Mouse (Mus musculus): ENCODE data around the gene Fam166b.

Gene Fam166b

DNA sequence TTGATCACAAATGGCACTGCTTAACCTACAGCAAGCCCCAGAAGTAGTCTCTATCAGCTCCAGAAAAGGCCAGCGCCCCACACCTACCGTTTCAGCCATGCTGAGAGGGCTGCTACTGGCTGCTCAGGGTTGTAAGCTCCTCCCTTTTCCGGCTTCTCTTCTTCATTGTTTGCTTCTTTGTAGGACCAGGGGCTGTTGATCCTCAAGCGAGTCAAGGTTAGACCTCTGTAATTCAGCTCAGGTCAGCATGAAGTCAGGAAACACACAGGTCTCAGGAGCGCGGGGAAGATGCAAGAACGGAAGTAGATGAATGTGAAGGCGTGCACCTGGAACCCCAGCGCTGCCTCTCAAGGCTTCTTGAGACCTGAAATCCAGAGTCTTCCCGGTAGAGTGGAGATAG lies 24.2 kb downstream of the Fam166b start:
- no peak for DNase-seq (ENCODE audit: low spot score)

DNA sequence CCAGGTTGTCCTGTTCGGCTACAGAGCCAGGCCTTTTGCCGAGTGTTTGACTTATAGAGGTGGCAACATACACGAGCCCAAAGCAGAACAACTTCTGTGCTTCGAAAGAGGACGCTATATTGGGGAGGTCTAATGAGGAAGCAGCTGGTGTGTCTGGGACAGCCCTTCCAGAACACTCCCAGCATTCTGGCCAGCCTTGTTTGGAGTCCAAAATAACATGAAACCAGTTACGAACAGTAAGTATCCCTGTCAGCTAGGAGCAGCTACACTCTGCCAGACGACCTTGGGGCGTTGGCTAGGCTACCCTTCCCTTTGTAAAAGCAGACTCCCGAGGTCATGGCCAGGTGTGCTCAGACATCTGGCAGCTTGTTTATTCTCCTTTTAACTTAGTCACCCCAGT lies 26.7 kb downstream of the Fam166b start:
- no peak for DNase-seq (ENCODE audit: low spot score)

DNA sequence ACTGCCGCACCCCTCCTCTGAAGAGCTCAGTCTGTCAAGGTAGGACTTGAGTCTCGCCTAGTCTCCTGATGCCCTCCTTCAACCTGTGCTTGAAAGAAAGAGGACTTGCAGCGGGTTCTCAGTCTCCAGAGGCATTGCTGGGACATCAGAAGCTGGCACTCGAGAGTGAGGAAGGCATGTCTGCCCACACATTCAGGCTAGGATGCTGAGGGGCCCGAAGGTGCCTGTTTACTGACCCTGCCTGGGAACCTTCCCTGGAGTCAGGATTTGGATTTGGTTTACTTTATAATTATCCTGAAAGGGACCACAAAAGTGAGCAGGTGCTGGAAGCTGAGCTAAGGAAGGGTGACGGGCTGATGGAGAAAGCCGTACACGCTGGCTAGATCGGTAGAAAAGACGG lies 27.4 kb downstream of the Fam166b start:
- DNase-seq (ENCODE audit: low spot score), result no peak

DNA sequence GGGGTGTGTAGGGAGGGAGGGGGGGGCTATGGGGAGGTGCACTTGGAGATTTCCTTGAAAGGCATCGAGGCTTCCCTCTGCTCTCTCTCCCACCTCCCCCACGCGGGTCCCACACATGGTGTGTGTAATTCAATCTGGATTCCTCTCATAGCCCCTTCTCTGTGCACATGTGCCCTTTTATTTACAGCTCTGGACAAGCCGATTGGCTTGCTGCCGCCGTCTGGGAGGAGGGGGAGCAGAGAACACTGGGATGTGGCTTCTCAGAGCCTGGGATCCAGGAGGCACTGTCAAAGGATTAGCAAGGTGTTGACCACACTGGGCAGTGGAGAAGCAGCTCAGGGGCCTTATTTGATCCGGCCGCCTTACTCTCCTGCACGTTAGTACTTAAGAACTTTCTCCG lies 28.0 kb downstream of the Fam166b start:
- DNase-seq (ENCODE audit: low spot score), result no peak

DNA sequence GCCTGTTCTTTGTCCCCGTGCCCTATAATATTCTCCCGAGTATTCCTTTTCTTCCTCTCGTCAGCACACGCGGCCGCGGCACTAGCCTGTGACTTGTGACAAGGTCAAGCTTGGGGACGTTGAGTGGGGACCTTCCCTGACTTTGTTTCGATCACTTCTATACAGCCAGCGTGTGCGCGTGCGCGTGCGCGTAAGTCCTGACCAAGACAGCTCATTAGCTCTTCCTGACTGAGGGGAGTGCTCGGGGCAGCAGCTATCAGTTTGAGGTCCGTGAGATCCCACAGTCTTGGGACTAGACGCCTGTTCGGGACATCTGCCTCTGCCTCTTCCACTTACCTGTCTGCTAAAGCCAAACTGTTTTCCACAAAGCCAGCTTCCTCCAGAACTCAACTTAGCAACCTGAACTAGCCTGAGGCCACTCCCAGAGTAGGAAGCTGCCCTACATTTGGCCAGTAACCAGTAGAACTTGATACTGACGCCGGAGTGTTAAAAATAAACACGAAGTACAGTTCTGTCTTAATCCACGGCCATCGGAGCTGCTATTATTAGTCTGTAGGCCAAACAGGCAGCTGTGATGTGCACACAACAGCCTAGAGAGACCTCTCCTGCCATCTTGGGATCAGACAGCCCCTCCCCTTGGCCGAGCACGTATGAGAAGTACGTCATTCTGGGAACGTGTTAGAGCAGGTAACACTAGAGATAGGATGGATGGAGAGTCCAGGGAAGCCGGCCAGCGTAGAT lies 29.4 kb downstream of the Fam166b start:
- DNase-seq (ENCODE audit: low spot score), result no peak

DNA sequence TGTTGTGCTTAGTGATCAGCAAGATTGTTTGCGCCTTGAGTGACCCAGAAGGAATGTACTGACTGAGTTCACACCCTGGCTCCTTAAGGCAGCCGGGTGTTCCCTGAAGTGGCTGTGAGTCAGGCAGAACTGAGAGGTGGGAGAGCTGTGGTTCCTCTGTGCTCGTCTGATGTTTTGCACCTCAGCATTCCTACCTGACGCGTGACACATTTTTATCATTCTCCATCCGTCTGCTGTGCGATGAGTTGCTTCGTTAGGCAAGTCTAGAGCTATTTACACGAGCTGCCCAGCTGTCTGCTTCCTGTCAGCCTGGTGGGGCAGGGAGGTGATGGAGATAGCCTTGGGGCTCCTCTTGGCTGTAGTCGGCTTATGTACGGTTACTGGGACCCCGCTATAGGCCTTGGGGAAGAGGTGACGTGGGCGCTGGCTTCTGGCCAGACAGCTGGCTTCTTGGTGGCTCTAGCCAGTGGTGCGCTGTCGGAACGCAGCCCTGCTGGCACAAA lies 30.1 kb downstream of the Fam166b start:
- DNase-seq (ENCODE audit: low spot score), result no peak

DNA sequence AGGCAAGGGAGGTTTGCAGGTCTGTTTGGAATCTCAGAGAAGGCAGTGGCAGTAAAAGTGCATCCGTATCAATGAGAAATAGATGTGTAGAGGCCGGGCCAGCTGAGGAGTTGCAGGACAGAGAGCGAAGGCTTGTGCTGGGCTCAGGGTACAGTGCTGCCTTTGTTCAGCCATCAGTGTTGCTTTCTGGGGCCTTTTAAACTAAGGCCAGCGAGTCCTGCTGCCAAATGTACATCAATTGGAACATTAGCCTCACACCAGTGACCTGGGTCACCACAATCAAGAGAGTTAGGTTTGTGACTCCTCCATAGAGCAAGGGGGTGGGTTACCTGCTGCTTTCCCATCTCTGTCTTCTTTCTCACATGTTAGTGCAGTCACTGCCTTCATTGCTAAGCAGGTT lies 30.9 kb downstream of the Fam166b start:
- DNase-seq (ENCODE audit: low spot score), result no peak

DNA sequence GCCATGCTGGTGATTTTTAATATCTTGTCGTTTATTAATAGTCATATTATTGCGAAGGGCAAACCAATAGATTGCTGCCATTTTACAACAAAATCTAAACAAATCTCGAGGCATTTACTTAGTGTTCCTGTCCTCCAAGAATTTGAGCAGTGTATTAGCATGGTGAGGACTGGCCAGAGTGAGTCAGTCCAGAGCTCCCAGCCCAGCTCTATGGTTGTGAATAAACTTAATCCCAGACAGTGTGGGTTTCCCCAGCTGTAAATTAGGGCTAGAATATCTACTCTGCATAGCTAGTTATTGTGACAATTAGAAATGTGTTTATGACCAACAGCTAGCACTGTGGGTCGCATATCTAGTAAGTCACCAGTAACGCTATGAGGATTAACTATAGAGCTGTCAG lies 32.6 kb downstream of the Fam166b start:
- DNase-seq (ENCODE audit: low spot score), result no peak

DNA sequence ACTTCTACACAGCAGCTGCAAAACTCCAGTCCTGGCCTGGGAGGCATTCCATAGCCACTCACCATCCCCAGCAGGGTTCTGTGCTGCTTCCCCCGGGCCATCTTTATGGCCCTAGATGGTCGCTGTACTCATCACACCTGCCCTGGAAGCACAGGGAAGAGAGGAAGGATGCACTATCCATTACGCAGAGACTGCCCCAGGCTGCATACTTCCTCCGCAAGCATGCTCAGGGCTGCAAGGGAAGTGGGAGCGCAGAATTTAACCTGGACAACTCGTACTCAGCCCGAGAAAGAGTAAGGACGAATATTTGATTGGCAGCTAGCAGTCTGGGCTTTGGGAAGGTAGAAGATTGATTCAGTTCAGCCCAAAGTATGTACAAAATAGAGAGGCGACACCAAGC lies 33.1 kb downstream of the Fam166b start:
- no peak for DNase-seq (ENCODE audit: low spot score)

DNA sequence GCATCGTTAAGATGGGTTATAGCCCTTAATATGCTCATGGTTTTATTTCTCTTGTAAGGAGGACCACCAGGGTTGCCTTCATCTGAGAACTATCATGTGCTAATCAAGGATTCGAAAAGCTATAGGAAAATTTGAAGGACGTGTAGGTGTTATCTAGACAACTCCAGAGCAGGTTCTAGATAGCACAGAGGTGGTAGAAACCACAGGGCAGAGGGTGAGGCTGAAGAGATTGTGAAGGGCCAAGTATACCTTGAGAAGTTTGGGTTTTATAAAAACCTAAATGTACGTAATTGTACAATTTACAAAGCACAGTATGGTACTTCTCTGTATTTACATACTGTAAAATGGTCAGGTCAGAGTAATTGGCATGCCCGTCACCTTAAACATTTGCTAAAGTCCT lies 33.8 kb downstream of the Fam166b start:
- no peak for DNase-seq (ENCODE audit: low spot score)

DNA sequence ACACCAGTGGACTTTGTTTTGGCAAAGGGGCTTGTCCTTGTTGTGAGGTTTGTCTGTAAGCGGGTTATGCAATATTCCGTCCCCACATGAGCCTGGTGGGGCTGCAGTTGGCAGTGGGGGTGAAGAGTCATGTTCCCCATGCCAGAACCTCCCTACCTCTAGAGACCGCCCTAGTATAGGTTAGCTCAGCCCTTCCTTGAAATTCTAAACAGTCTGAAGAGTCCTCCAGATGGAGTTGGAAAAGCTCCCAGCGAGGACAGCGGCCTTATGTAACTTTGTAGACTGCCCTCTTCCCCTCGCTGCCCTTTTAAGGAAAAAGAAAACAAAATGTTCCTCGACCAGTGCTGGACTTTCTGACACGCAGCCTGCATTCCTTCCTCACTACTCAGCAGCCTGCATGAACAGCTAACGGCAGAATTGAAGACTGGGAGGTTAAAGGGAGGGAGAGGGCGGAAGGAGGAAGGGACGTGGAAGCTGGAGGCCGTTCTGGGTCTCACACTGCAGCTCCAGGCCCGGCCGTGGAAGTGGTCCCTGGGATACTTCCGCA lies 34.5 kb downstream of the Fam166b start:
- DNase-seq (ENCODE audit: low spot score), result no peak

DNA sequence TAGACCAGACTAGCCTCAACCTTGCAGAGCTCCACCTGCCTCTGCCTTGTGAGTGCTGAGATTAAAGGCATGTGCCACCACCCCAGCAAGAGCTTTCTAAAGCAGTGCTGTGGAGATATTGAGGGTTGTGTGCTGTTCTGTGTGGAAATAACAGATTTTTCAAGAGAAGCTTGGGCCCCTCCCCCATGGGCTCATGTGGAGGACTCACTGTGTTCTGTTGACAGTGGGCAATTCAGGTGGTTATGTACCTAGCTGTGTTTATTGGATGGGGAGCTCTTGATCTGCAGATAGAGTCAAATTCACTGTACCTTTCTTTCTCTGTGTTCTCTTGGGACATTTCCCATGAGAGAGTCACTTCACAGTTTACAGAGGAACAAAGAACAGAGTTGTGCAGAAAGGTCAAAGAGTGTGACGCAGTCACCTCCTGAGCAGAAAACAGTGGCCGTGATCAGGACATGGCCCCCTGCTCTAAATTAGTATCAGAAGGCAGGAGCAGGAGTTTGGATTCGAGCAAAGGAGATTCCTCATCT lies 37.3 kb downstream of the Fam166b start:
- no peak for DNase-seq (ENCODE audit: low spot score)

DNA sequence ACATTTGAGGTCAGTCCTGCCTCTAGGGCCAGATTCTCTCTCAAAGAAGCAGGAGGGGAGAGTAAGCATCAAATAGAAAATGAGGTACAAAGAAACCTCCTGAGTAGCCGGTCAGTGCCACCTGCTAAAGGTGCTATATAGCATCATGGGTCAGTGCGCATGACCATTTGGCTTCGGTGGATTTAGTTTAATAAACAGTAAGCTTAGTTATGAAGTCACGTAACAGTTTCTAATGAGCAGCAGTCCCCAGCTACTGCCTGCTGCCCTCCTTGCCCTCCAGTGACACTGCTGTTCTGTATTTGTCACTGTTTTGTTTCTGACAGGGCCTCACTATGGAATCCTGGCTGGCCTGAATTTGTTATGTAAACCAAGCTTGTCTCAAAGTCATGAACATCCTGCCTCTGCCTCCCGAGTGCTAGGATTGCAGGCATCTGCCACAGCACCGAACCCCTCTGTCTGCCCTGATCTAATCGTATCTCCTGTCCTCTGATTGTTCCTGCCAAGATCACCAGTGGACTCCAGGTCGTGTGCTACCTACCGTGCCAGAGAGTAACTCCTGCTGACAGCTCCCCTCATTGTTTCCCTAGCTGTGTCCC lies 39.0 kb downstream of the Fam166b start:
- DNase-seq (ENCODE audit: low spot score), result no peak

DNA sequence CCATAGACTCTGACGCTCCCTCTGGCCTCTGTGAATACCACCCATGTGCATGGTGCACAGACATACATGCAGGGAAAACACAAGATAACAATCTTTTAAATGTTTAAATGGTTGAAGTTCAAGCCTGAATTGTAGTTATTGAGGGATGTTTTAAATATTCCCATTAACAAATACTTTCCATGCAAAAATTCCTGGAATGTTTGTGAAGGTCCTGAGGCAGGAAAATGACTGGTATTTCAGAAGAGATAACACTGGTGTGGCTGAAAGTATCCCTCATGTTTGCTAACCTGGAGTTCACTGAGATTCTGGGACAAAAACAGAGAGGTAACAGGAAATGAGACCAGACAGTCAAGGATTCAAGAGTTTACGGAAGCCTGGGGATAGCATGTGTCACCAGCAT lies 39.5 kb downstream of the Fam166b start:
- no peak for DNase-seq (ENCODE audit: low spot score)

DNA sequence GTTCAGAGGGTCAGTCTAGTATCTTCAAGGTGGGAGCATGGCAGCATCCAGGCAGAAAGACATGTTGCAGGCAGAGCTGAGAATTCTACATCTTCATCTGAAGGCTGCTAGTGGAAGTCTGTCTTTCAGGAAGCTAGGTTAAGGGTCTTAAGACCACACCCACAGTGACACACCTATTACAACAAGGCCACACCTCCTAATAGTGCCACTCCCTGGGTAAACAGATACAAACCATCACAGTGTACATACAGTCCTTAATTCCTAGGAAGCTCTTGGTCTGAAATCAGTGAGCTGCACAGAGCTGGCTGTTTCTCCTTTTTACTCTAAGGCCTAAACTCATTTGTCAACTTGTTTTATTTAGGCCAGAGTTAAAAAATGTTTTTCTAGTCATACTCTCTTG lies 42.0 kb downstream of the Fam166b start:
- no peak for DNase-seq (ENCODE audit: low spot score)

DNA sequence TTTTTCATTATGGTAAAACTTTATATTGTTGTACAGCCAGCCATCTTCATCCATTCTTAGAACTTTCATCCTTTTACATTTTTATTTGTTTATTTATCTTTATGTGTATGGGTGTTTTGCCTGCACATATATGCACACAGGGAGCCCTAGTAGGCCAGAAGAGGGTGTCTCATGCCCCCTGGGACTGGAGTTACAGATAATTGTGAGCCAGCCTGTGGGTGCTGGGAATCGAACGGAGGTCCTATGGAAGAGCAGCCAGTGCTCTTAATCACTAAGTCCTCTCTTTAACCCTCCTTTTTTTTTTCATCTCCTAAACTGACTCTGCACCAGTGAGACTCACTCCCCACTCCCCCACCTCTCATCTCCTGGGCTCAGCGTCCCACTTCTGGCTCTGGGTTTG lies 44.4 kb downstream of the Fam166b start:
- DNase-seq (ENCODE audit: low spot score), result no peak

DNA sequence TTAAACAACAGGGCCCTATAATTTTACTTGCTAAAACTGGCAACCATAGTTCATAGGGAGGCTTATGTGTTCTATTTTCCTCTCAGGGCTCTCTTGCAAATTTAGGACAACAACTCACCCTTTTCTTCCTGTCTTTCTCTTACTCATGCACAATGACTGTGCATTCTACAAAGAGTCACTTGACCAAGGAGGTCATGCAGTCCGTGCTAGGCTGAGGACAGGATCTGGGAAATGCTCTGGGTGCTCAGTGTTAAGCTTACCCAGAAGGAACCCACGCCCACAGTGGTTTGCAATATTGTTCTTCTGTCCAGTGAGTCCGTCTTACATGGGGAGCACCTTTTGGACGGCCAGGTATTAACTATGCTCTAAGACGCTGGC lies 44.9 kb downstream of the Fam166b start:
- DNase-seq (ENCODE audit: low spot score), result no peak

DNA sequence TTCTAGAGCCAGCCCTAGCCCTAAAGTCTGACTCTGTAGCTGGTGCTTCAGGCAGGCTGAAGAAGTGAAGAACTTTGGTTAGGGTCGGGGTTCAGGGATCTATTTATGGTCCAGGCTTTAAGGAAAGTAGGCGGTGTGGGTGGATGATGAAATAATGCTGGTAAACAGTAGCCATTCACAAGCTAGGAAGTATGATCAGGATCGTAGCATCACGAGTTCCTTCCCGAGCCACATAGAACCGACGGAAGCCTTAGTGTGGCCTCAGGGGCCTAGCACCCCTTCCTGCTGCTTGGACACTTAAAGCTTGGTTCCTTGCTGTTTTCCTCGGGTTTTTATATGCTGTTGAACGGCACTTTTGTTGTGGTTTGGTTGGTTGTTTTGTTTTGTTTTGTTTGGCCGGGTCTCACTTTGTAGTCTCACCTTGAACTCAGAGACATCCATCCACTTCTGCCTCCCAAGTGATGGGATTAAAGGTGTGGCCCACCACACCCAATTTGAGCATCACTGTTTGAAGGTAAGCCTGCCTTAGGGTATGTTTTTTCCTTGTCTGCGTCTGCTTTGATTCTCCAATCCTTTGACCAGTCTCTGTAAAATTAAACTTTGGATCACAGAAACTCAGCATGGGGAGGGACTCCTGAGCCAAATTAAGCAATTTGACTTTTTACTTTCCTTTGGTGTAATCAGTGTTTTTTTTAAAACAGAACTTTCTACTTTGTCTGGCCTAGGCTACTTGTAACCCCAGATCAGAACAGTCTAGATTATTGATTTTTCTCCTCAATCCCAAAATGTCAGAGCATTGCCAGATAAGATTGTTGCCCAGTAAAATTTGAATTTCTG lies 45.5 kb downstream of the Fam166b start:
- no peak for DNase-seq (ENCODE audit: low spot score)

DNA sequence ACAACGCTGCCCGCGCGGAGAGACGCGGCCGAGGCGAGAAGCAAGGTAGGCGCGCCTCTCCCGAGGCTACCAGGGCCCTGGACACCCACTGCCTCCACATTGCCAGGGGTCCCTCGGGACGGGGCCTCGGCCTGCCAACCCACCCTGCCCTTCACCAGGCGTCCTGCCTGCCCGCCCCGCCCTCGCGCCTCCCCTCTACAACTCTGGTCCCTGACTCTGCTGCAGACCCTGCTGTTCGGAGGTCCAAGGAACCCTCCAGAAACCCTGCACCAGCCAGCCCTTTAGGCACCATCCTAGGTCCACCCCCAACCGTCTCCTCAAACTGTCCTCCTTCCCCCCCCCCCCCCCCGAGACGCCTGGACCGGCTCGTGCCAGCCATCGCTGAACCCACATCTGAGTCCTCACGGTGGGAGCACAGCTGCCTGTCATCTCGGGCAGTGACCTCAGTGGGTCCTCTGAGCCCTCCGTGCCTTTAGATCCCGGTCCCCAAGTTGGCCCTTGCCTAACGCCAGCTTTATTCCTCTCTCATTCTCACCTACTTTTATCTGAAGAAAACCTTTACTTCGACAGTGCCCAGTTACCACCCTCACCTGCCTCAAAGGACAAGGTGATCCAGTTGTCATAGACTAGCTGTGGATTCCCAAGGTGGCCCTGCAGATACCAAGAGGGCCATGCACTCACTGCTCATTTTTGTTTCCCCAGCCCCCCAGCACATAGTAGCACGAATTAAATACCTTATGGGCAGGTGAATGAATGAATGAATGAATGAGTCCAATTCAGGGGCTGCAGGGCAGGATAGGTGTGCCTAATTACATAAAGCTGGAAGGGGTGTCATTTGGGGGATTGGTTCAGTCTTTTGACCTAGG lies 46.5 kb downstream of the Fam166b start:
- no peak for DNase-seq (ENCODE audit: low spot score)

DNA sequence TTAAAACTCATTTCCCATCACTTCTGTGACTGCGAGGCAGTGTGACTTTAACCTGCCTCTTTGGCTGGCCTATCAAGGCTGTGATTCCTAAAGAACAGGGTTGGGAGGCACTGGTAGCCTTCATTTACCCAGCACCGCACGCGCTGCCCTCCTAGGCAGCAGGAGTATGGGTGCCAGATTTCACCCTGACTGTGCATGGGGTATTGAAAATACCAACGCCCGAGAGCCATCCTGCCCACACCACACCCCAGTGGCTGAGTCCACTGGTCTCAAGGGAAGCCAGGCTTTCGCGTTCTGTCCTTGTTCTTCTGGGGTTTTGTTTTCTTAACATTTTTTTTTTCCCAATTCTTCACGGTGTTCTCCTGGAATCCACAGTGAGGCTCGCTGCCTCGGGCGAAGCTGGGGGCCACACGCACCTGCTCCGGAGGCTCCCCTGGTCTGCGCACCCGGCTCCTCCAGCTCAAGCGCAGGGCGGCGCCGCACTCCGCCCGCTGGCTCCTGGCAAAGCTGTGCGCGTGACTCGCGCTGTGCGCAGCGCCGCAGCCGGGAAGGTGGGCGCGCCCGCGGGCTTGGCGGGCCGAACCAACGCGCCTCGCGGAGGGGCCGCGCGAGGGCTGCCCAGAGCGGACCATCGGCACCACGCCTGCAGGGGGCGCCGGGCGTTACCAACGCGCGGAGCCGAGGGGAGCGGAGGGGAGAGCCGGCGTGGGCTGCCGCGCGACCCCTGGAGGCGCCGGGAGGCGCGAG lies 47.4 kb downstream of the Fam166b start, which contains the start of gene Rusc2:
Gene Rusc2 (plus strand): TSS at position 572 of the 747 bp plus-strand sequence.
- DNase-seq (ENCODE audit: low spot score), result peak; percentile 96

DNA sequence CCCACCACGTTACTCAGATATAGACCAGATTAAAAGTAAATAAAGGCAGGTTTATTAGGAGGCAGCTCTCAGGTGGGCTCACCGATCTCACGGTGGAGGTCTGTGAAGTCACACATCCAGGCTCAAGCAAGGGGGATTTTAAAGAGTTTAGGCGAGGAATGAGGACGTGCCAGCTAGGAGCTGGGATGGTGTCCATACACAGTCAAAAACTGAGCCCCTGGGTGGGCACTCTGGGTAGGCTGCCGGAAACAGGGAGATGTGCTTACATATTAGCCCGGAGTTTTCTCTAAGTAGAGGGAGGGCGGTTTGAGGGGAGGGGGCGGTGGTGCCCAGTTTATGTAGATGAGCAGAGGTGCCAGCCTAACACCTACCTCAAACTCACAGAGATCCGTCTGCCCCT lies 48.0 kb downstream of the Fam166b start:
- no peak for DNase-seq (ENCODE audit: low spot score)

All from retina, embryonic 14.5 days (tissue).